Mouse (Mus musculus) testis, adult 2 months (tissue): ENCODE data around the gene Optc.

Experiments
- CTCF ChIP-seq: fragments of 200-500 bp; IDR thresholded peaks from 2 replicates; pipeline ENCODE4 v1.5.1; 2012; ENCODE audit warnings: low read depth, mild to moderate bottlenecking, inconsistent platforms, low read length, moderate library complexity; ENCODE audit not compliant: control insufficient read depth, insufficient read depth, insufficient replicate concordance
- POLR2A ChIP-seq: fragments of 200-500 bp; IDR thresholded peaks from 2 replicates; pipeline ENCODE4 v1.6.1; 2012; ENCODE audit warnings: low read depth, mild to moderate bottlenecking, inconsistent platforms, low read length, moderate library complexity; ENCODE audit not compliant: control insufficient read depth

DNA sequence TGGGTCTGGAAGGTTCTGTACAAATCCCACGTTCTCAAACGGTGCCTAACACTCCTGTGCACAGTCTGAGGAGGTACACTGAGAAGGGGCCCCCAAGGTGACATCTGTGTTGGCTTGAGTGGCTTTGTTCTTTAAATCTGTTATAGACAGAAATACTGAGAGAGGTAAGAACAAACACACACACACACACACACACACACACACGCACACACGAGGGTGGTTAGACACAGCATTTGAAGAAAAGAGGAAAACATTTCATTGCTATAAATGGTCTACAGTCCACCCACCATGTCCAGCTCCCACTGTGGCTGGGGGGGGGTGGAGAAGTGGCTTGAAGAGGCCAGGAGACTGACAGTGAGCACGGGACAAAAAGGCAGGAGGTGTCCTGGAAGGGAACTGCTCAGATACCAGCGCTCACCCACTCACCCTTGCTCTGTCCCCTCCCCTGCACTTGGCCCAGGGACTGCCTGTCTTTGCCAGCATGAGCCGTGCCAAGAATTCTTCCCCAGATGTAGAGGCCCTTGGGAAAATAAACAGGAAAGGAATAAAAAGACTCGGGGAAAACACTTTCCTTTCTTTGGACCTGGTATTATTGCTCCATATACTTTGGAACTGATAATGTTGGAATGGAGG lies 8.0 kb upstream of the Optc start:
- no peak for TF ChIP-seq CTCF
- TF ChIP-seq POLR2A: no peak
